Mouse (Mus musculus): ENCODE results near the gene Gm21721. TPM values are rescaled to one million over a fixed set of nuclear protein-coding genes. Genes with fewer than 3 reads are reported as not detected.

The Gm21721 gene
- polyA plus RNA-seq (2017; shearing (Covaris generic)) = not detected

GRCm38 (mm10) chrY:9202090-9202489 is at the start of gene Gm21721:
Gm21721 (minus strand) TSS chrY:9202190.

Other genes starting within 250 kb of the Gm21721 start
- not detected for gene Gm21292, start 68.3 kb downstream of the Gm21721 start, polyA plus RNA-seq (2017; shearing (Covaris generic))
- gene Gm21812, start 145.0 kb upstream of the Gm21721 start, polyA plus RNA-seq (2017; shearing (Covaris generic)) = not detected
- not detected for gene Gm21874, start 214.0 kb upstream of the Gm21721 start, polyA plus RNA-seq (2017; shearing (Covaris generic))